Mouse (Mus musculus) thymus, postnatal 14 days (tissue): ENCODE results near the gene Thtpa.

ENCODE experiments used
- DNase-seq: peaks from one replicate; pipeline ENCODE4 v3.0.0; 2021

The Thtpa gene

DNA sequence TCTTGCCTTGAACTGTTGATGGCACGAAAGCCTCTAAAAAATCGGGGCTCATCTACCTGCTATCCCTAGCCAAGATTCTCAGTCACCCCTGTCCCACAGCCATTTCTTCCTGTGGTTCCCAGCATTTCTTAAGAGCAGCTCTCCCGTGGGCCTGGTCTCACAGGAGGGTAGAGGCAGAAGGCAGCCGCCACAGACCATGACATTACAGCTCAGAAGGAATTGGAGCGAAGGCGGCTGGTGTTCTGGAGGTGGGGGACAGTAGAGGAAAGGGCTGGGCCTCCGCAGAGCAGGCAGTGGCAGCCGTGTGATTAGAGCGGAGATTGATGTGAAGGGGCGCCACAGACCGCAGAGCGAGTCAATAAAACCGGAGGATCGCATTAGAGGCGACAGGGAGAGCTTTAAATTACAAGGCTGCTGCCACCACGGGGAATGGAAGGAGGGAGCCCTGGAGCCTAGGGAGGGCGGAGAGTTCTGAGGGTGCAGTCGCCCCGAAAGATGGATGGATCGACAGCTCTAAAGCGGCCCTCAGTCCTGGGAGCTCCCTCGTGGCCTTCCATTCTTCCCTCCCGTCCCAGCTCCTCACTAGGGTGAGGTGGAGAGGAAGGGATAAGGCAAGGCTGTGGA lies 16.1 kb upstream of the Thtpa start:
- no peak for DNase-seq

DNA sequence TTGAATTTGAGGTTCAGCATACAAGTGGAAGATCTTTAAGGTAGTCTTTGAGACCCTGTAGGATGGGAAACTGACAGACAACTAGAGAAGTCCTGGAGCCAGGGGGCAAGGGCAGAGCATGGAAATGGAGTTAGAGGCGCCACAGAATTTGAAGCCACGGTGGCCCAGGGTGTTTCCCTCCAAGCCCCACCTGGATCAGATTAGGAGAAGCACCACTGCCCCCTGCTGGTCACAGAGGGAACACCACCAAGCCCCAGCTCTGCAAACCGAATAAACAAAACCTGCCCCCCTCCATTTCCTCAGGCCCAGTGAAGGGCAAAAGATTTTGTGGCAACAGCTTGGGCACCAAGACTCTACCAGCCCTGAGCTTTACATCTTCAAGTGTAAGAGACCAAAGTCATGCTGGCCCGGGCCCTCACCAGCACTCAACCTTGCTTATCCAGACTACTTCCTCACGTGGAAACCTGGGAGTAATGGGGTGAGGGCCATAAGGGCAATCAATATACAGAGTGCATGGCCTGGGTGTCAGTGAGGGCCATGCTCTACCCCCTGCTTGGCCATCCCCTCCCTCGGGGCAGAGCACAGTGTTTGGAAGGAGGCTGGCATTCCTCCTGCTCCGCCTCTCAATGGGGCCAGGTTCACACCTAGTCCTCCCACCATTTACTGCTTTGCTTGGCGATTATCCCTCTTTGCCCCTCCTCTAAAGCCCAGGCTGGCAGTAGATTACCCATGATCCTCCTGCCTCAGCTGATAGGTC lies 15.2 kb upstream of the Thtpa start:
- peak; percentile 82 for DNase-seq

DNA sequence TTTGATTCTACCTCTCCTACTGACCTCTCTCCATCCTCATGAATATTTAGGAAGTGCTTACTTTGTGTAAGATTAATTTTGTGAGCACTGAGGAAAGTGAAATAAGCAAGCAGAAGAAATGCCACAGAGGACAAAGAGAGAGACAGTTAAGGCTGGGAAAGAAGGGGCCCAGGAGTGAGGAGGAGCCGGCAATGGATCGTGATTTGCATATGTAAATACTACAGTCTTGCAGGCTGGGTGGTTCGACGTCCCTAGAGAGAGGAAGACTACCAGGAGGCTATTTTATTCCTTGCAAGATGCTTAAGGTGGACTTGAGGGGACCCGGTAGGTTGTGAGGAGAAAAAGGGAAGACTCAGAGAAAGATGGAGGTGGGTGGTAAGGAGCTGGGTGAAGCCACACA lies 13.5 kb upstream of the Thtpa start:
- no peak for DNase-seq

DNA sequence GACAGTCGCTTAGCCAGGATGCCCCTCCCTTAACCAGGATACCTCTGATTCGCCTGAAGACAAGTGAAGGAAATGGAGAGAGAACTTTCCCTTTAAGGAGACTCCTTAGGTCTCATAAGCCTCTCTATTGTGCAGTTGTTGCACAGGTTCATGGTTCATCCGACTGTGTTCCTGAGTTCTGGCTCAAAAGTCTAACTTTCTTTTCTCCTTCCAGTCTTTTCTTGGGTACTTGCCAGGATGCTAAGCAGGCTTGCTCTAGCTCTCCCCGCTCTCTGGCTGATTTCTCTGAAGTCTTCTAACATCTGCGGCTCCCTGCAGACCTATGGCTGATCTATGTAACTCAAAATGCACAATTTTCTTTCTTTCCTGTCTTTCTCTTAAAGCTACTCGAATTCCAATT lies 11.1 kb upstream of the Thtpa start:
- DNase-seq, result no peak

DNA sequence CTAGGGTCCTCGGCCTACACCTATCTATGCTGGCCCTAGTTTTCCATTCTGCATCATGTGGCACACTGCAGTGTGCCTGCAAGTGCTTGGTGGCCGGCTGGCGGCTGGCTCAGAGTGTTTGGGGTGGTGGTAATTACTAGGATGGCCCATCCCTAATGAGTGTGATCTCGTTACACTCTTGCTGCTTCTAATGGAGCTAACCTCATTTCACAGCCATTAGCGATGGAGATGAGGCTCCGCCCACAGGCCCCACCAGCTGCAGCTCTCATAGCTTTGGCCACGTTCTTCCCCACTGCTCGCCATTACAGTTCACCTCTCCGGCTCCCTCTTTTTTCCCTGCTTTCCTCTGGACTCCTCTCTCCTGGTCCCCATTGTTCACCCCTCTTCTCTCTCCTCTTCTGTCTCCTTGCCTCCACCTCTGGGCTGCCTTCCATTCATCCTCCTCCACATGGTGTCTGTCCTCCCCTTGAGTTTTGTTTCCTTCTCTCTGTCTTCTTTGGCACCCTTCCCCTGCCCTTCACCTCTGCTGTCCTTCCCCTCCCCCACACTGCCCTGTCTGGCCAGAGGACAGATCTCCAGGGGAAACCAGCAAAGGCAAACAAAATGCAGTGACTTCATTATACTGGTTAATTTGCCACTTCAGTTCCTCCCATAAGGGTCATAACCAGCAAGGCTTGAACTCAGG lies 9.1 kb upstream of the Thtpa start:
- DNase-seq, result no peak

DNA sequence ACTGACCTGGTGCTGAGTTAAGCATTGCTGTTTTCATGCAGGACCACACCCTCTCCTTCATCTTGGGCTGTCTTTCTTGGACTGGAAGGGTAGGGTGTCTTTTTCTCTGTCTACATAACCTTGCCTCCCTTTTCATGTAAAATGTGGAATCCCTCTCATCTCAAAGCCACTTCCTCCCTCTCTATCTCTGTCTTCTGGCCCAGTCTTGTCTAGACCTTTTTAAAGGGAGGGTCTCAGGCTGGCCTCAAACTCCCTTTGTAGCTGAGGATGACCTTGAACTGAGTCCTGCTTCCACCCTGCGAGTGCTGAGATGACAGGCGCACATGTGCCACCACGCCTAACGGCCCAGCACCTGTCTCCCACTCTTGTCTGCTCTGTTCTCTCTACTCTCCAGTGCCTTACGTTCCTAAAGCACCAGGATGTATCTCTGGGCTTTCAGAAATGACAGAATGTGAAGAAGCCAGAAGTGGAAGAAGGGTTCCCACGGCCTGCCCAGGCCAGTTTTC lies 8.5 kb upstream of the Thtpa start:
- no peak for DNase-seq

DNA sequence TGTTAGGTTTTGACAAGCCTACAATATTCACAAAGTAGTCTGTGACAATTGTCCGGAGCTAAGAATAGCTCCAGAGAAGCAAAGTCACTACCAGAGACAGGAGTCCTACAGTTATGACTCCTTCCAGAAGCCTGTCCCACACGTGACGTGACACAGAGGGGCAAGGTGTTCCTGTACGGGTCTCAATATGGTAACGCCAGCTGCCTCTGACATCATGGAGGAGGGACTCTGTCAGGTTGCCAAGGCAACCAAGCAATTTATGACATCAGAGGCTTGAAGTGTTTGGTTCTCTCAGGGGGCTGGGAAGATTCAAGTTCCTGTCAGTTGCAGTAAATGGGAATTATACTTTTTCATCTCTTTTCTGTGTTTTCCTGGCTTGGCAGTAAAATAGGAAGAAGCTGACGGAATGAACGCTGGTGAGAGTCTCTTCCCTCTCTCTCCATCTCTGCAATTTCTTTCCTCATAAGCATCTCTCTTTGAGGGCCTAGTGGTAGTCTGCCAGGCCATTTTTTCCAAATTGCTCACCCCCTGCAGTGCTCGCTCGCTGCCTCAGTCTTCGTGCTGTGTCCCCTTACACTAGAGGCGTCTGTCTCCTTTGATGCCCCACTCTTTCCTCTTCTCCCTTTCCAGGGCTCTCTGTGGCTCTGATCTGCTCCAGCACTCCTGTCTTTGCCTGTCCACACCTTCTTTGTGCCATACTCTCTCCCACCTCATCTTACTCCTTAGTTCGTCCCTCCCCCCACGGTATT lies 5.2 kb upstream of the Thtpa start:
- no peak for DNase-seq

DNA sequence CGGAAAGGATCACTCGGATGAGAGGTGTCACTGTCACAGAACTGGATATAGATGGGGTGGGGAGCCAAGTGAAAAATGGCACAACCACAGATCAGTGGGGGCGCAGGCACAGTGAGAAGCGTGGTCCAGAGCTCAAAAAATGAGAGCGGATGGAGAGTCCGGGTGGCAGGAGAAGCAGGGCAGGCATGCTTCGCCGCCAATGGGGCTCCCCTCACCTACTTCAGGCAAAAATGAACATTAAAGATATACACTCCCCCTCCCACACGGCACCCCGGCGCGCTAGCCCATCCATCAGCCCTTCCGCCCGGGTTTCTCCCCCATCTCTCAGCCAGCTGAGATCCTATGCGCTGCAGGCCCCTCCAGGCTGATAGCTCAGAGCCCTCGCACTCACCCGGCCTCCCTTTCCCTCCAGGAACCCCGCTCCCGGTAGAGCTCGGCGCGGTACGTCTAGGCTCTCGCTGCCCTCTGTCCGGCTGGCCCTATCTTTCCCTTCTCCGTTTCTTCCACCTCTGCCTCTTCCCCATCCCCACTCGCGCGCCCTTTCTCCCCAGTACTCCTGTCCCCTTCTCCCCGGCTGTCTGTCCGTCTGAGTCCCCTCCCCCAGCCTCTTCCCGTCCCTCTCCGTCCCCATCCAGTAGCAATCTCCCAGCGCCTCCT lies 3.2 kb upstream of the Thtpa start:
- peak; percentile 38 for DNase-seq

DNA sequence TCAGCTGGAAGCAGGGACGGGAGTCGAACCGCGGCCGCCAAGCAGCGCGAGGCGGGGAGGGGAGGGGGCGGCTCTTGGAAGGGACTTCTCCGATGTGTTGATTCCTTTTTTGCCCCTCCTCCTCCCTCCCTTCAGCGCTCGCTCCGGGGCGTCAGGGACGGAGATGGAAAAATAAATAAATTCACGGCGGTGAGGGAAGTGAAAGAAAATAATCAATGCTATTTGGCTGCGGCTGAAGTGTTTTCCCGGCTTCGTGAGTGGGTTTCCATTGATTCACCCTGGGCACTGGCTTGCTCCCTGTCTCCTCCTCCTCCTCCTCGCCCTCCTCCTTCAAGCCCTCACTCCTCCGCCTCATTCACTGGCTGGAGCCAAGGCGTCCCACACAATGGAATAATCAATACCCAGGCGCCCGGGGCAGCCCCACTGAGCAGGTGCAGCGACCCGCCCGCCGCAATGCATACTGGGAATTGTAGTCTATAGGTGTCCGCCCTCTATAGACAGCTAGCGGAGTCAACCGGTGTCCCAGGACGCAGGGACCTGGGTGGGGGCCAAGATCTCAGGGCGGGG lies 2.5 kb upstream of the Thtpa start, which contains the start of gene Zfhx2:
TSS of gene Zfhx2 (minus strand) at position 314 of the 567 bp plus-strand sequence.
- DNase-seq, result peak; percentile 94

DNA sequence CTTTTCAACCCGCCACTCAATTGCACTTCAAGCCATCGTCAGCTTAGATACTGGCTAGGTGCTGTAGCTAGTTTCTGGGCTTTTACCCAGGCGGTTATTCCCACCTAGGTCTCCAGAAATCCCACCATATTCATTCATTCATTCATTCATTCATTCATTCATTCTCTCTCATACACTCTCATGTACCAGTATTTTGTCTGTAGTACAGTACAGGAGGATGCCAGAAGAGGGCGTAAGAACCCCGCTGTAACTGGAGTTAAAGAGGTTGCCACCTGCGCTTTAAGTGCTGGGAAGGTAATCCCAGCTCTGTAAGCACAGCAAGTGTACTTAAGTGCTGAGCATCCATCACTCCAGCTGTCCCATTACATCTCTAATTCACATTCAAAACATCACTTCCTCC lies 657 bp upstream of the Thtpa start:
- DNase-seq, result no peak

DNA sequence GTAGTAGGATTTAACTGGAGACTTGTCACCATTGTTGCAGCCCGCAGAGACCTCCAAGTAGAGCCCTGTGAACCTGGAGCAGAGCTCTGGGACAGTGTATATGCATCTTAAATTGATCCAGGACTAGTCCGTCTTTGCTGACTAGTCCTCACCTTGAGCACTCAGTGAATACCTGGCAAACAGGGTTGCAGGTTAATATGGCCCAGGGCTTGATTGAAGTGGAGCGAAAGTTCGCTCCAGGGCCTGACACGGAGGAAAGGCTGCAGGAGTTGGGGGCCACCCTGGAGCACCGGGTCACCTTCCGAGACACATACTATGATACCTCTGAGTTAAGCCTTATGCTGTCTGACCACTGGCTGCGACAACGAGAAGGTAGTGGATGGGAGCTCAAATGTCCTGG lies 679 bp downstream of the Thtpa start:
- no peak for DNase-seq

DNA sequence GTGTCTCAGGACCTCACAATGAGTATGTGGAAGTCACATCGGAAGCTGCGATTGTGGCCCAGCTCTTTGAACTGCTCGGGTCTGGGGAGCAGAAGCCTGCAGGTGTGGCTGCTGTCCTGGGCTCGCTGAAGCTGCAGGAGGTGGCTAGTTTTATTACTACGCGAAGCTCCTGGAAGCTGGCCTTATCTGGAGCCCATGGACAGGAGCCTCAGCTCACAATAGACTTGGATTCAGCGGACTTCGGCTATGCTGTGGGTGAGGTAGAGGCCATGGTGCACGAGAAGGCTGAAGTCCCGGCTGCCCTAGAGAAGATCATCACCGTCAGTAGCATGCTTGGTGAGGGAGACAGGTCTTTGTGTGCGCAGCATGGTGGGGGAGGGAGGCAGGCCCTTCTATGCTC lies 1.1 kb downstream of the Thtpa start:
- DNase-seq, result no peak

DNA sequence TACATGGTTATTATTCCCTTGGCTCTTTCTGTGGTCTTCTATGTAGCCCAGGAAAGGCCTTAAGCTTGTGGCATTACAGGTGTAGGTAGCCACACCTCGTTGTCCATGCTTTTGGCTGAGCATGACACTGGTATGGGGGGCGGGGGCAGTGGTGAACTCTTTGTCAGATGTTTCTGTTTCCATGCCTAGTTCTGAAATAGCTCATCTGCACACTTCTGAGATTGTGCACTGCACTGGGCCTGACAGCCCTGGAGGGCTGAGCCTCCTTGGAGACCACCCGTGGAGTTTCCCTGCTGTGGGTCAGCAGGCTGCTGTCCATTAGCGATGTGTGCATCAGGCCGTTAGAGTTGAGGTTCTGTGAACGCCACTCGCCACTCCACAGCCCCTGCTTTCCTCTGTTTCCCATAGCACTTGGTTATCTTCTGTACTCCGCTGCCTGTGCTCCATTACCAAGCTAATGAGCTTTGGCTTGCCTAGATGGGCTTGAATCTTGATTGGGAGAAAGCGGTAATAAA lies 2.0 kb downstream of the Thtpa start:
- no peak for DNase-seq

DNA sequence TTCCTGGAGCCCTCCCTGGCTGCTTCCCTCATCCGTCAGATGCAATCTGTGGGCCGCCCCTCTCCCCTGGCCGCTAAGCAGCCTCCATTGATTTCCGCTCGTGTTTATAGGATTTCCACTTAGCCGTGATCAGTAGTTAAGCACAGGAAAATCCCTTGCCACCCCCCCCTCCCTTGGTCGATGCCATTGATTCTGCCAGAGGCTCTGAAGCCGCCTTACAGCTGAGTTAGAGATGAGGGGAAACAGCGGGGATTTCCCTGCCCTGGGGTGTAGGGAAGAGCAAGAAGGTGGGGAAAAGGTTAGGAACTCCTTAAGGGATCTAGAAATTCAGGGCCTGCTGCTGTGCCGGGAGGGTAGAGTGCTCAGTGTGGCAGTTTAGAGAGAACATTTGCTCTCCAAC lies 3.1 kb downstream of the Thtpa start:
- DNase-seq, result no peak

DNA sequence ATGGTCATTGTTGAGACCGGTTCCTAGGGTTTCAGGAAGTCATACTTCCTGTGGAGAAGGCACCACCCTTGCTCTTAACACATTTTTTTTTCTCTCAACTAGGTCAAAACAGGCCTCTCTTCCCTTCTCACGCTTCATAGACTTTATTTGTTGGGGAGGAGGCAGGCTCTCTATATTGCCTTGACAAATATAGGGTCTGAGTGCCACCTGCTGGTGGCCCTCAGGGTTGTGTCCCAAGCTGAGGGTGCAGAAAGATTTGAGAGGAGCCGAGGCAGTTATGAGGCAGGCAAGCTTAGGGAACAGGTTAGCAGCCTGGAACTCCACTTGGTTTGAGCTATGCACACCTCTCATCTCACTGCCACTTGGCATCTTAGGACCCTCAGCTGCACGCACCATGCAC lies 3.5 kb downstream of the Thtpa start:
- peak; percentile 68 for DNase-seq

DNA sequence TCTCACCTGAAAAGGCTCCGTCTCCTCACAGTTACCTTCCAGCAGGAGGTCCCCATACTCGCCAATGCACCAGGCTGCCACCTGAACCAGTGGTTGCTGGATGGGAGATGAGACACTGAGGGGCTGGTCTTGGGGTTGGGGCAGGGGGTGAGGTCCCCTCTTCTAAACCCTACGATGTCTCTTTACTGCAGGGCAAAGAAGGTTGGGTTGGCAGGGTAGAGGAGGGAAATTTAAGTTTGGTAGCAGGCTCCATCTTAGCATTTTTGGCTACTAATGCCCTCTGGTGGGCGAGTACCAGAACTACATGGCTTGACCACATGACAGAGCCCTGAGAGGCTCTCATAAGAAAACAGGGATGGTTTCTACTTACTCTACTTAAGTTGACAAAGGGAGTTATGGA lies 7.0 kb downstream of the Thtpa start:
- DNase-seq, result peak; percentile 58

DNA sequence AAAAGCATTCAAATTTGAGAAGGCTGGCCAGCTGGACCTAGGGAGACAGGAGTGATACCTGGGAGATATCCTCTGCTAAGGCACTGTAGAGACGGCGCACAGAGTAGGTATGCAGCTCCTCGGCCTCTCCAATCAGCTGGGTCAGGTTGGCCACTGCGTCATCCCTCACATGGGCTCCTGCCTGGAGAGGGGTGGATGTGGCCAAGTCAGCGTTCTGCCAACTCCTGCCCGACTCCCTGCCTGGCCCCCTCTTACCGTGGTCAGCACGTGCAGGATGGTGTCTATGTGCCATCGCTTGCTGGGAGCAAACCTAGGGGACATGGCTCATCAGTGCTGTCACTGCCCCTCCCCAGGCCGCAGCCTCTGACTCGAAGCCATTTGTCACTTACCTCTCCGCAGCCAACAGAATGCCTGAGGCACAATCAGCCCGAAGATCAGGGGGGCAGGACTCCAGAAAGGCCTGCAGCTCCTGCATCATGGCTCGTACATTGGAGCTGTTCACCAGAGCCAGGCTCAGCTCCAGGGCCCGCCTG lies 7.7 kb downstream of the Thtpa start:
- DNase-seq, result no peak

DNA sequence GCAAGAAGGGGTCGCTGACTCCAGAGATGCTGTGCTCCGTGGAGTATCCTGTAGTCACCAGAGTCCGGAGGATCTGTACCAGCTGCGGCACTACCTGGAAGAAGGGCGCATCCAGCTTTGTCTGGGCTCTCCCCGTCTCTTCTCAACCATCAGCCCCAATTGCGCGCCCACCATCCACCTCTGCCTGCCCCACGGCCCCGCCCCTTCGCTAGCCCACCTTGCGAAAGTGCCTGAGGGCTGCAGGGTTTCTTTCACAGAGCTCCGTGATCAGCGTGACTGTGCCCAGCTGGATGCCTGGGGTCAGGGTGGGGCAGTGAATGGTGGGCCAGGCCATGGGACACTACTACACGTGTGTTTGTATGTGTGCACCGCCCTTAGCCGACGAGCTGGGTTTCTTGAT lies 9.8 kb downstream of the Thtpa start:
- DNase-seq, result no peak

DNA sequence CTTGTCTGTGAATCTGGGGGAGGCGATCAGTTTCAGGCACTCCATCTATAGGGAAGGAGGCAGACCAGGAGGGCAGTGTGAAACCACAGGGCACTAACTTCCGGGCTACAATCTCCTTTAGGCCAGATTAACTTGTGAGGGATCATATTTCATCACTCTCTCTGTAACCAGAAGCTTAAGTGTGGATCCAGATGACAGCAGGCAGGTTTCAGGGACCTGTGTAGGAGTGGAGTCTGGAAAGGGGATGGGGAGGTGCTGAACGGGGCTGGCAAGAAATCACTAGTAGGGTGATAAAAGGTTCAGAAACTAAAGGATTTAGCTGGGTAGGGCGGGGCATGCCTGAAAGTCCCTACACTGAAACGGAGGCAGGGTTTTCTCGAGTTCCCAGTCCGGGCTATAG lies 10.8 kb downstream of the Thtpa start:
- no peak for DNase-seq

DNA sequence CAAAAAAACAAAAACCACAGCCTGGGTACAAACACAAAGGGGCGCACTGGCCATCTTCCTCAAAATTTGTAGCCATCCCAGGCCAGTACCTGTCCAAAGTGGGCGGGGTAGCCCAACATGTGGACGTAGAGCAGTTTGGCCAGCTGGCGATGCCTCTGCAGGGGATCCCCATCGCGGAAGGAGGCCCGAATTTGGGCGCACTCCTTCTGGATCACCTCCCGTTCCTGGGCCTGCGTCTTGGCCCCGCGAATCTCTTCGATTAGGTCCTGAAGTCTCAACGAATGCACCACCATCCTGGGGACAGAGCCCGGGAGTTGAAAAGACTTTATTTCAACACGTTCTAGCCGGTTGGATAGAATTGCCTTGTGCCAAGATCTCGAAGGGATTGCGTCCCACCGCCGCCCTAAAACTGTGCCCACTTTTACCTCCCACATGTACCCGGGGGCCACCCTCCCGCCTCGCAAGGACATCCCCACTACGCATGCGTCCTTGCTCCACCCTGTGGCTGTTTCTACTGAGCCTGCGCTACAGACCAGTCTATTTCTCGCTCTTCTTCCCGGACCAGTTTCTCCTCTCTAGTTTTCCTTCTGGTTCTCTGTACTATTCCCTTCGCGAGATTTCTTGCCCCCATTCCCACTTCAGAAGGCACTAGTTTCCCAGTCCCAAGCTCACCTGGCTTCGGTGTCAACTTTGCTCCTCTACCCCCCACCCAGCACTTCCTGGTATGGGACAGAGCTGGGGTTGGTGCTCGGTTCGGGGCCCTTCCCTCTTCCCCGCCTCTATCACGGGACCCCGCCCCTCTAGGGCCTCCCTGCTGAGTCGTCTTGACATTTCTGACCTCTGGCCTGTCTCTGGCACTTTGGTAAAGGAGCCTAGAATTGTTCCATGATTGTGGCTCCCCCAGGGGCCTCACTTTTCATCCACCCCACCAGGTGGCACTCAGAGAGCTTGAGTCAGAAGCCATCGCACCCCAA lies 11.5 kb downstream of the Thtpa start, which contains the start of gene Ap1g2:
TSS of gene Ap1g2 (minus strand) at position 758 of the 974 bp plus-strand sequence.
- peak; percentile 89 for DNase-seq
